Comparison of ENCODE assay signal across 11 mouse cellular contexts in the genomic region with DNA sequence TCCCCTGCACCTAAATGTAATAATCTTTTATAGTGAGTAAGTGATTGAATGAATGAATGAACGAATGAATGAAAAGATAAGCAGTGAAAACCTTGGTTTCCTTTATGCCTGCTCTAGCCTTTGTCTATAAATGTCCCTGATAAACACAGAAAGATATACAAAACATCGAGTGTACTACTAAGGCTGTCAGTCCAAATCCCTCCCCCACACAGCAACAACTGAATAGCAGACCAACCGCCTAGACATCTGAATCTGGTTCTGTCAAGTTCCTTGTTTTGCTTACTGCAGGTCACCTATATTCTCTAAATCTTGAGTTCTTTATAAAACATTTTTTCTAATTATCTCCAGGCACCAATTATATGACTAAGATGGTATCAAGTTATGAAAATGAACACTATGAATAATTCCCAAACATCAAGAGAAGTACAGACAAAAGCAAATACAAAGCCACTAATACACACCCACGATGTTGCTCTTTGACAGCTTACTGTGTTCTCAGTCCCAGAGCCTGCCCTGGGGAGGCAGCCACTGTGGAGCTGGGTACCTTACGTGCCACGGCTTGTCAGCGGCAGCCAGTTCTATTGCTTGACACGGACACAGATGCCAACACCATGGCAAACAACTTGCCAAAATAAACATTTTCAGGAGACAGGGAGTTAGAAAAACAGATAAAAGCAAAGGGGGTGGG. TPM values are rescaled to one million over a fixed set of nuclear protein-coding genes. Genes with fewer than 3 reads are reported as not detected.
DNase-seq lines count a peak whose midpoint lies in the region; ATAC-seq lines count a peak whose summit lies in the region.
"Had no signal": no experiment of that assay in that cellular context is flagged by ENCODE, and none has a peak within 500 bp of the region (broad histone marks: within the 10 kb centered on the region; RNA-seq: fewer than 3 reads in every experiment).

No protein-coding gene starts in this region.

- H3K4me3 ChIP-seq in liver, embryonic 15.5 days (replicated peaks) = no peak overlapping the region
- no peak overlapping the region for H3K4me3 ChIP-seq in liver, embryonic 11.5 days (ENCODE audit: low read depth, low read length)
- H3K4me3 ChIP-seq: gastrocnemius, adult 2 months; neural tube, embryonic 15.5 days had no signal

- no peak overlapping the region for H3K4me2 ChIP-seq in liver, embryonic 15.5 days
- no peak overlapping the region for H3K4me2 ChIP-seq in liver, embryonic 11.5 days
- H3K4me2 ChIP-seq: neural tube, embryonic 15.5 days had no signal

- no peak for ATAC-seq in liver, embryonic 15.5 days (ENCODE audit: insufficient read depth)
- ATAC-seq in liver, embryonic 11.5 days (replicated peaks; ENCODE audit: low FRiP score) = no peak

- peak; percentile 60 for DNase-seq in adrenal gland, postnatal 10 days
- DNase-seq in adrenal gland, postnatal 25 days = no peak
- no peak for DNase-seq in liver, embryonic 11.5 days (ENCODE audit: low spot score)
- DNase-seq in fibroblast of lung, adult 2 months (ENCODE audit: low read depth) = peak; percentile 39
- DNase-seq in lung, postnatal 14 days = peak; percentile 58
- DNase-seq in thymus, postnatal 14 days = no peak
- no peak for DNase-seq in gastrocnemius, adult 18-20 months (ENCODE audit: low spot score)
- DNase-seq: cerebellum, adult 8-10 months; gastrocnemius, adult 2 months had no signal

- no peaks in the 10 kb centered on the region for H3K9me3 ChIP-seq in liver, embryonic 15.5 days (replicated peaks)
- no peaks in the 10 kb centered on the region for H3K9me3 ChIP-seq in liver, embryonic 11.5 days (ENCODE audit: control insufficient read depth, low read length)
- H3K9me3 ChIP-seq: neural tube, embryonic 15.5 days had no signal

- H3K4me1 ChIP-seq in liver, embryonic 15.5 days (replicated peaks) = peaks cover 23% of the 10 kb centered on the region
- H3K4me1 ChIP-seq in liver, embryonic 11.5 days (replicated peaks; ENCODE audit: control insufficient read depth, insufficient read depth, low read length) = peaks cover 8% of the 10 kb centered on the region

- no peak overlapping the region for H3K9ac ChIP-seq in liver, embryonic 15.5 days
- H3K9ac ChIP-seq in liver, embryonic 11.5 days (ENCODE audit: low read depth, low read length) = no peak overlapping the region
- H3K9ac ChIP-seq: neural tube, embryonic 15.5 days had no signal

- 0 out of 2 replicates have a peak overlapping the region, but pooled peaks have one; percentile 57 for H3K27ac ChIP-seq in liver, embryonic 15.5 days (replicated peaks)
- H3K27ac ChIP-seq in liver, embryonic 11.5 days (ENCODE audit: low read depth, low read length) = no peak overlapping the region
- H3K27ac ChIP-seq: gastrocnemius, adult 2 months; neural tube, embryonic 15.5 days had no signal

- WGBS in liver, embryonic 15.5 days (ENCODE audit: insufficient replicate concordance) = 38% methylated on average over 8 of the region's 8 CpGs
- 58% methylated on average over 8 of the region's 8 CpGs for WGBS in liver, embryonic 11.5 days

- peaks cover 3% of the 10 kb centered on the region; the same call in 1 of the 2 replicates for H3K36me3 ChIP-seq in liver, embryonic 15.5 days (replicated peaks)
- no peaks in the 10 kb centered on the region for H3K36me3 ChIP-seq in liver, embryonic 11.5 days (ENCODE audit: control insufficient read depth, insufficient read depth, low read length)
- H3K36me3 ChIP-seq: neural tube, embryonic 15.5 days had no signal

- no peaks in the 10 kb centered on the region for H3K27me3 ChIP-seq in liver, embryonic 15.5 days
- H3K27me3 ChIP-seq in liver, embryonic 11.5 days (replicated peaks; ENCODE audit: control insufficient read depth, insufficient read depth, low read length) = no peaks in the 10 kb centered on the region
- H3K27me3 ChIP-seq: neural tube, embryonic 15.5 days had no signal

RNA-seq across cellular contexts. Expression of a gene that starts 42.7 kb away (rescaled TPM):
- 100 to 1,000 TPM; 227 to 237 TPM for total RNA-seq in adrenal gland, postnatal 10 days (2021)
- total RNA-seq in adrenal gland, postnatal 25 days (2021) = 201 and 220 TPM in 2 replicates
- 58.5 and 71.9 TPM in 2 replicates for polyA plus RNA-seq in liver, embryonic 15.5 days (2015; fragmentation: Nextera tagmentation; extraction: Ambion mirVana)
- polyA plus RNA-seq in liver, embryonic 11.5 days (2014; fragmentation: Nextera tagmentation; extraction: Ambion mirVana) = 184 and 208 TPM in 2 replicates
- 10 to 100 TPM; 80.7 to 81.0 TPM for total RNA-seq in gastrocnemius, adult 18-20 months (2021)

RNA-seq across cellular contexts. Expression of a gene that starts 53.7 kb away (rescaled TPM):
- under 1 TPM; 0.48 to 0.85 TPM for total RNA-seq in adrenal gland, postnatal 10 days (2021)
- 0.19 and 0.33 TPM in 2 replicates for total RNA-seq in adrenal gland, postnatal 25 days (2021)
- polyA plus RNA-seq in liver, embryonic 15.5 days (2015; fragmentation: Nextera tagmentation; extraction: Ambion mirVana) = not detected in 2 replicates
- 0.01 and 0.11 TPM in 2 replicates for polyA plus RNA-seq in liver, embryonic 11.5 days (2014; fragmentation: Nextera tagmentation; extraction: Ambion mirVana)
- total RNA-seq in gastrocnemius, adult 18-20 months (2021) = under 1 TPM; 0.07 to 0.09 TPM

Comparison
In these comparisons a context has a peak if more than half of its experiments do, and no peak if none do; other contexts are left out.
1. DNase-seq: peak in adrenal gland, postnatal 10 days (single experiment), fibroblast of lung, adult 2 months (single experiment) and lung, postnatal 14 days (single experiment); none in adrenal gland, postnatal 25 days (single experiment), liver, embryonic 11.5 days (single experiment), thymus, postnatal 14 days (single experiment) and gastrocnemius, adult 18-20 months (single experiment).